Mouse (Mus musculus) left cerebral cortex, adult 6 months (tissue): Measurements from ENCODE around the gene Lingo1. TPM values are rescaled to one million over a fixed set of nuclear protein-coding genes. Genes with fewer than 3 reads are reported as not detected.

Experiments used
- long read RNA-seq, 2 experiments: library from polyadenylated mRNA; unstranded; transcript quantifications; one replicate each; pipeline ENCODE4 v2.0.0; 2019 to 2020
- polyA plus RNA-seq: library from polyadenylated mRNA; unstranded; fragments of <200 nt; fragmentation: Nextera tagmentation; gene quantifications from 2 replicates; pipeline ENCODE4 v1.2.3, GENCODE M21; 2021

Gene Lingo1
- polyA plus RNA-seq, result 70.6 and 172 TPM in 2 replicates
- long read RNA-seq, experiment 1, transcript Lingo1-203 (2 exons, 2,782 nt), result major isoform, 74 of 325 reads
- long read RNA-seq, experiment 1, transcript Lingo1-206 (7 exons, 3,627 nt), result minor isoform, 16 of 325 reads
- long read RNA-seq, experiment 1, partial matches to known transcripts, result 3 of 325 reads
- long read RNA-seq, experiment 1, other reads (novel, unspliced or antisense), result 232 of 325 reads
- long read RNA-seq, experiment 2, transcript Lingo1-203 (2 exons, 2,782 nt), result major isoform, 15 of 104 reads
- long read RNA-seq, experiment 2, partial matches to known transcripts, result 0 of 104 reads
- long read RNA-seq, experiment 2, other reads (novel, unspliced or antisense), result 89 of 104 reads

GRCm38 (mm10) chr9:56795721-56796655 is at the start of gene Lingo1:
Gene Lingo1 (minus strand): TSS chr9:56796468.

Other genes with a start within 250 kb of the Lingo1 start
- 0.28 and 0.45 TPM in 2 replicates for gene Odf3l1, start 68.2 kb upstream of the Lingo1 start, polyA plus RNA-seq
- gene Cspg4, start 68.6 kb upstream of the Lingo1 start, polyA plus RNA-seq, result 3.9 and 4.8 TPM in 2 replicates
- 2.9 and 3.0 TPM in 2 replicates for gene Snx33, start 131.9 kb upstream of the Lingo1 start, polyA plus RNA-seq
- gene Imp3, start 141.0 kb upstream of the Lingo1 start, polyA plus RNA-seq, result 84.1 and 97.0 TPM in 2 replicates
- 18.7 and 19.1 TPM in 2 replicates for gene Snupn, start 154.4 kb upstream of the Lingo1 start, polyA plus RNA-seq
- 4.8 and 12.3 TPM in 2 replicates for gene Ptpn9, start 198.5 kb upstream of the Lingo1 start, polyA plus RNA-seq